Mouse (Mus musculus): Measurements from ENCODE around the gene Jmjd1c. TPM values are rescaled to one million over a fixed set of nuclear protein-coding genes. Genes with fewer than 3 reads are reported as not detected.

Jmjd1c gene
- polyA plus RNA-seq, 1 experiment from 2014 or later: 36.7 TPM

GRCm38 (mm10) chr10:67295938-67296466 lies 200.1 kb downstream of the Jmjd1c start:
- WGBS: 85% methylated on average over 7 of the region's 7 CpGs
- Histone ChIP-seq H3K27me3 (ENCODE audit: insufficient read depth, poor library complexity, severe bottlenecking) (no peaks in the 10 kb centered on the region), H3K27ac (no peak overlapping the region), H3K36me3 (no peaks in the 10 kb centered on the region), H3K9me3 (no peaks in the 10 kb centered on the region), H3K4me3 (no peak overlapping the region), H3K4me1 (replicated peaks) (no peaks in the 10 kb centered on the region)
- DNase-seq (ENCODE audit: low spot score): no peak

DNA sequence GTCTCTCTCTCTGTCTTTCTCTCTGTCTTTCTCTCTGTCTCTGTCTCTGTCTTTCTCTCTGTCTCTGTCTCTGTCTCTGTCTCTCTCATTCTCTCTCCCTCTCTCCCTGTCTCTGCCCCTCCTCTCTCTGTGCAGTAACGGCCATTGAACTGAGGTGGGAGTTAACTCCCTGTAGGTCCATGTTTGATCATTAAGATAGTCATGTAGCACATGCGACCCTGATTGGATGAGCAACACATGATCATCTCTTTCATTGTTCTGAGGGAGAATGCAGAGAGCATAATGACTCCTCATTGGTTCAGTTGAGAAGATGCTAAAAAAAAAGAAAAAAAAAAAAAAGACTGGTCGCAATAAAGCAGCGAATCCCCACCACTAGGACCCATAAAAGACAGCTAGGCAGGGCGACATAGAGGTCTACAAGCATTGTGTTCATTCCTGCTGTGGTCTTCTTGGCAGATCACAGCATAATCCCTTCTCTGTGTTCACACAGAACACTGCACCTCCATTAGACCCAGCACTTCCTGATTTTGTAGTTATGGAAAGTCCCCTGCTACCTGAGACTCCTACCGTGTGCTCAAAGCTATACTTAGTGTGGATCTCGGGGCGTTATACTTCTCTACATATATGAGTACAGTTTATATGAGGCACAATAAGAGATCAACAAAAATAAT lies 200.7 kb downstream of the Jmjd1c start:
- no peak overlapping the region for H3K4me3 ChIP-seq

GRCm38 (mm10) chr10:67297175-67297855 lies 201.4 kb downstream of the Jmjd1c start:
- H3K4me3 ChIP-seq: no peak overlapping the region
- no peaks in the 10 kb centered on the region for H3K4me1 ChIP-seq (replicated peaks)
- no peaks in the 10 kb centered on the region for H3K36me3 ChIP-seq
- H3K27ac ChIP-seq: no peak overlapping the region
- no peaks in the 10 kb centered on the region for H3K27me3 ChIP-seq (ENCODE audit: insufficient read depth, poor library complexity, severe bottlenecking)
- DNase-seq (ENCODE audit: low spot score): no peak
- WGBS: 91% methylated on average over 17 of the region's 17 CpGs
- no peaks in the 10 kb centered on the region for H3K9me3 ChIP-seq

More for the DNA sequence above, 200.7 kb downstream of the Jmjd1c start:
- no peaks in the 10 kb centered on the region for H3K36me3 ChIP-seq
- H3K4me1 ChIP-seq (replicated peaks): no peaks in the 10 kb centered on the region
- no peak overlapping the region for H3K27ac ChIP-seq
- DNase-seq (ENCODE audit: low spot score): no peak
- no peaks in the 10 kb centered on the region for H3K27me3 ChIP-seq (ENCODE audit: insufficient read depth, poor library complexity, severe bottlenecking)
- no peaks in the 10 kb centered on the region for H3K9me3 ChIP-seq
- WGBS: 90% methylated on average over 8 of the region's 8 CpGs

- Histone ChIP-seq H3K4me3 (no peak overlapping the region), H3K4me1 (replicated peaks) (no peaks in the 10 kb centered on the region), H3K9me3 (no peaks in the 10 kb centered on the region), H3K27me3 (ENCODE audit: insufficient read depth, poor library complexity, severe bottlenecking) (no peaks in the 10 kb centered on the region), H3K36me3 (no peaks in the 10 kb centered on the region), H3K27ac (no peak overlapping the region)
- 75% methylated on average over 5 of the region's 5 CpGs for whole genome bisulfite sequencing
- no peak for DNase-seq (ENCODE audit: low spot score)
Measured at GRCm38 (mm10) chr10:67298856-67299255, 202.9 kb downstream of the Jmjd1c start.

DNA sequence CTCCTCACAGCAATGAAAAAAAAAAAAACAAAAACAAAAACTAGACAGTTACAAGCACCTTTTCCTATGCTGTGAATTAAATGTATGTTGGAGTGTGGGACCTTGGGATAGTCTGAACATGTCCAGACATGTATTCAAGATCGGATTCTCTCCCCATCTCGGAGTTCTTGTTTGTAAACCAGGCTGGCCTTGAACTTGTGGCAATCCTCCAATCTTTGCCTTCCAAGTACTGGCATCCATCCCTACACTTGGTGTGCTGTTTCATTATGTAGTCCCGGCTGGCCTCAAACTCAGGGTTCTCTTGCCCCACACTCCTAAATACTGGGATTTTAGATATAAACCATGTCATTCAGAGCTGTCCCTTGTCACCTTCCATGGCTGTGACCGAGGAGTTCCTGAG lies 203.4 kb downstream of the Jmjd1c start:
- Histone ChIP-seq H3K9me3 (0 out of 2 replicates have a peak, but pooled peaks cover 2% of the 10 kb centered on the region), H3K36me3 (no peaks in the 10 kb centered on the region), H3K27ac (no peak overlapping the region), H3K27me3 (ENCODE audit: insufficient read depth, poor library complexity, severe bottlenecking) (no peaks in the 10 kb centered on the region), H3K4me1 (replicated peaks) (no peaks in the 10 kb centered on the region), H3K4me3 (no peak overlapping the region)
- DNase-seq (ENCODE audit: low spot score): no peak
- 85% methylated on average over 4 of the region's 4 CpGs for WGBS

GRCm38 (mm10) chr10:67301046-67301445 lies 205.1 kb downstream of the Jmjd1c start:
- Histone ChIP-seq H3K9me3 (0 out of 2 replicates have a peak, but pooled peaks cover 2% of the 10 kb centered on the region), H3K36me3 (no peaks in the 10 kb centered on the region), H3K27ac (no peak overlapping the region), H3K4me1 (replicated peaks) (no peaks in the 10 kb centered on the region), H3K27me3 (ENCODE audit: insufficient read depth, poor library complexity, severe bottlenecking) (no peaks in the 10 kb centered on the region), H3K4me3 (no peak overlapping the region)
- no peak for DNase-seq (ENCODE audit: low spot score)
- WGBS: 94% methylated on average over 6 of the region's 6 CpGs

- 66% methylated on average over 2 of the region's 2 CpGs for WGBS
Measured at GRCm38 (mm10) chr10:67302340-67302739, 206.4 kb downstream of the Jmjd1c start.

More at GRCm38 (mm10) chr10:67302340-67302739, 206.4 kb downstream of the Jmjd1c start:
- DNase-seq (ENCODE audit: low spot score): no peak
- H3K36me3 ChIP-seq: no peaks in the 10 kb centered on the region
- 0 out of 2 replicates have a peak, but pooled peaks cover 2% of the 10 kb centered on the region for H3K9me3 ChIP-seq
- H3K4me3 ChIP-seq: no peak overlapping the region
- no peak overlapping the region for H3K27ac ChIP-seq
- H3K27me3 ChIP-seq (ENCODE audit: insufficient read depth, poor library complexity, severe bottlenecking): no peaks in the 10 kb centered on the region
- H3K4me1 ChIP-seq (replicated peaks): no peaks in the 10 kb centered on the region

Other genes with a start within 250 kb of the Jmjd1c start
- 34.7 and 35.1 TPM in 2 replicates for gene Reep3, start 820 bp downstream of the Jmjd1c start, polyA plus RNA-seq (2016; fragmentation: Nextera tagmentation; extraction: Ambion mirVana)
- 36.9 and 41.2 TPM in 2 replicates for gene Nrbf2, start 189.2 kb downstream of the Jmjd1c start, polyA plus RNA-seq (2016; fragmentation: Nextera tagmentation; extraction: Ambion mirVana)